Mouse (Mus musculus) olfactory bulb, adult 2 months (tissue): ENCODE results near the gene Zbtb39. TPM values are rescaled to one million over a fixed set of nuclear protein-coding genes. Genes with fewer than 3 reads are reported as not detected.

ENCODE experiments used
- H3K27ac ChIP-seq: fragments of 200-500 bp; 2 replicates; pipeline ENCODE4 v1.5.1; 2012; ENCODE audit warnings: low read depth, low read length; ENCODE audit not compliant: insufficient read depth
- H3K4me1 ChIP-seq: fragments of 200-500 bp; 2 replicates; pipeline ENCODE4 v1.6.1; 2012; ENCODE audit warnings: low read length; ENCODE audit not compliant: control insufficient read depth, insufficient read depth
- H3K4me3 ChIP-seq: fragments of 200-500 bp; 2 replicates; pipeline ENCODE4 v1.5.1; 2012; ENCODE audit warnings: mild to moderate bottlenecking, low read depth, low read length, moderate library complexity; ENCODE audit not compliant: insufficient read depth
- CTCF ChIP-seq: fragments of 200-500 bp; IDR thresholded peaks from 2 replicates; pipeline ENCODE4 v1.5.1; 2012; ENCODE audit warnings: low read depth, mild to moderate bottlenecking, low read length, moderate library complexity; ENCODE audit not compliant: insufficient read depth
- POLR2A ChIP-seq: fragments of 200-500 bp; IDR thresholded peaks from 2 replicates; pipeline ENCODE4 v1.6.1; 2012; ENCODE audit warnings: mild to moderate bottlenecking, low read depth, low read length, moderate library complexity; ENCODE audit not compliant: insufficient read depth
- WGBS: fragments of 180-500 bp; shearing (Covaris S2); methylation state at CpG from one replicate; pipeline ENCODE4 v1.1.7; 2018; 5-methylcytosine and 5-hydroxymethylcytosine counted together
- polyA plus RNA-seq: library from polyadenylated mRNA; stranded (reverse); fragments of >200 nt; gene quantifications from 2 replicates; pipeline ENCODE4 v1.2.4, GENCODE M21; 2012; ENCODE audit warnings: low replicate concordance; ENCODE audit not compliant: missing spikeins, insufficient read depth, insufficient read length

The Zbtb39 gene
- polyA plus RNA-seq, 1 experiment, result not detected

DNA sequence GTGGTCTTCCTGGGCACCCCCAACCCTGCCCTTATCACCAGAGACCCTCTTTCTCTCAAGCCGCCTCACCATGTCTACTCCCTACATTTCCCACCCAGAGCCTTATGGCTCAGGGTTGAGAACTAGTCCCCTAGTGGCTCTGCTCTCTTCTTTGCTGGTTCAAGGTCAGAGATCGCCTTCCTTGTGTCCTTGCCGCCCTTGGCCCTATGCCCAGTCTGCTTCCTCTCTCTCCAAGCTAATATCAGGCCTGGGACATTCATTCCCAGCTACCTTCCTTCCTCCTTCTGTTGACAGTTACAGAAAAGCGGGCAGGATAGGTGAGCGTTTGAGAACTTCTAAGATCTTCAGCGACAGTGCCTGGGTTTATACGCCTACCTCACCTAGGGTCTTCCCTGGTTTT lies 31.6 kb upstream of the Zbtb39 start:
- TF ChIP-seq POLR2A (no peak), CTCF (no peak)
- Histone ChIP-seq H3K4me1 (no peaks in the 10 kb centered on the region), H3K4me3 (no peak overlapping the region), H3K27ac (no peak overlapping the region)
- WGBS, result 88% methylated on average over 7 of the region's 7 CpGs

DNA sequence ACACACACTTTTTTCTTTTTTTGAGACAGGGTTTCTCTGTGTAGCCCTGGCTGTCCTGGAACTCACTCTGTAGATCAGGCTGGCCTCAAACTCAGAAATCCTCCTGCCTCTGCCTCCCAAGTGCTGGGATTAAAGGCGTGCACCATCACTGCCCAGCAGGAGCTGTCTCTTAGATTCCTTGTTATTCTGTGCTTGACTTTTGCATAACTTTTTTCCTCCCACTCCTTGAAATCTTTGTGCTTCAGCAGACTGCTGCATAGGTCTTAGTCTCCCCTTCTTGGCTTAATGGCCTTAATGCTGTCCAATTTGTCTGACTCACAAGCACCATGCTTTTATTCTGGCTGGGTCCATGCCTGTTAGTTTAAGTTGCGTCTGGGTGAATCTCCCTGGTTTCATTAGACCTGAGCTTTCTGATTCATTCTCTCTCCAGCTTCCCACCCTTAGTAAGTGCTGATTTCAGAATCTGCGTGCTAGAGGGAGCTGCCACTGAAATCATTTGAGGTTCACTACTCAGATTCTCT lies 30.4 kb upstream of the Zbtb39 start:
- no peaks in the 10 kb centered on the region for H3K4me1 ChIP-seq
- H3K4me3 ChIP-seq, result no peak overlapping the region
- TF ChIP-seq CTCF (no peak), POLR2A (no peak)
- no peak overlapping the region for H3K27ac ChIP-seq
- WGBS, result 78% methylated on average over 3 of the region's 3 CpGs

DNA sequence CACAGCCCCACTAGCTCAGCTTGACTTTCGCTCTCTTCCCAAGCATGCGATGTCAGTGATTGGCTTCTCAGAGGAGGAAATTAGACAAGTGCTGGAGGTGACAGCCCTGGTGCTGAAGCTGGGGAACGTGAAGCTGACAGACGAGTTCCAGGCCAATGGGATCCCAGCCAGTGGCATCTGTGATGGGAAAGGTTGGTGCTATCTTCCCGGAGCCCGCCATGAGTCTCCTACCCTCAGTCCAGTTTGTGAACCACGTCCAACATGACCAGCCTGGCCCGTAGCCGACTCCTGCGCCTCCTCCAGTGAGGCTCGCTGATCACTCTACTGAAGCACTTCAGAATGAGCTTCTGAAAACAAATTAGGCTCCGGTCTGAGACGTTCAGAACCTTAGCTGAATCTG lies 29.0 kb upstream of the Zbtb39 start:
- no peaks in the 10 kb centered on the region for H3K4me1 ChIP-seq
- H3K27ac ChIP-seq, result no peak overlapping the region
- TF ChIP-seq CTCF (no peak), POLR2A (no peak)
- H3K4me3 ChIP-seq, result no peak overlapping the region
- WGBS, result 91% methylated on average over 13 of the region's 13 CpGs

DNA sequence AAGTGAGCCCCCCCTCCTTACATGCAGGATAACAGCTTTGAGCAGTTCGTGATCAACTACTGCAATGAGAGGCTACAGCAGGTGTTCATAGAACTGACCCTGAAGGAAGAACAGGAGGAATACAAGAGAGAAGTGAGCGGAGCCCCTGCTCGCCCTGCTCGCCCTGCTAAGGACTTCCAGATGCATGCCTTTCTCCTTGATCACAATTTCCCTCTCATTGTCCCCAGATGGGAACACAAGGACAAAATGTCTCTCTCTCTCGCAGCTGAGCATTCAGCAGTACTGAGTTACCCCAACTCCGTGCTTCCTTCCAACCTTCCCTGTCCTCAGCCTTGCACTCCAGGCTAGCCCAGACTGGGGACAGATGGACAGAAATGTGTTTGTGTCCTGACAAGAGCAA lies 26.6 kb upstream of the Zbtb39 start:
- H3K4me1 ChIP-seq, result no peaks in the 10 kb centered on the region
- no peak overlapping the region for H3K4me3 ChIP-seq
- TF ChIP-seq POLR2A, result no peak
- no peak for TF ChIP-seq CTCF
- 86% methylated on average over 6 of the region's 6 CpGs for WGBS
- no peak overlapping the region for H3K27ac ChIP-seq

DNA sequence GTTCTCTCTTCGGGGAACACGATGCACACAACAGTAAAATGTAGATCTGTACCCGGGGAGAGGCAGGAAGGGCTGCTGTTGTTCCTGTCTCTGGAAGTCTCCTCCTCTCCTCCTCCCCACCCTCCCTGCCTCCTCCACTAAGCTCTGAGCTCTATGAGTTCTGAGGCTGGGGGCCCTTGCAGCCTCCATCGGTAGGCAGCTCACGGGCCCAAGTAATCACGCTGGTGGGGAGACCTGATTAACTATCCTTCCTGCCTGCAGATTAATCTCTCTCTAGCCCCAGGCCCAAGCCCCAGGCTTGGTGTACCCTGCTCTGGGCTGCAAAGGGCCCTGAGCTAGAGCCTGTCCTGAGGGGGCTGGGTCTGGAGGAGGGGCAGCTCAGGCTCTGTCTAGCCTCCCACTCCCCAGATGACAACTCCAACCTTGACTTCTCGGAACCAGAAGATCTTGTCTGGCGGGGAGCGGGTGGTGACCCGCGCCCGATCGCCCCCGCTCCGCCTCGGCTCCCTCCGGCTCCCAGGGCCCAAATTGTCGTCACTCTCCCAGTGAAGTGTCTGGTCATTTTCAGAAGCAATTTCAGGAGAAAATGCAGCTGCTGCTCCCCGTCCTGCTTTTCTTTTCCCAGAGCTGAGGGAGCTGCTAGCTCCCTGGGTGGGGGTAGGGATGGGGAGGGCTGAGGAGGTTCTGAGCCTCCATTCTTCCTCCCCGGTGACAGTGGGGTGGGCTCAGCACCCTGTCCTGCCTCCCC lies 17.5 kb upstream of the Zbtb39 start:
- TF ChIP-seq POLR2A, result no peak
- no peak for TF ChIP-seq CTCF
- peak overlapping the region; percentile 8; the same call in 1 of the 2 replicates for H3K4me3 ChIP-seq
- 30% methylated on average over 20 of the region's 20 CpGs for WGBS
- H3K27ac ChIP-seq, result 0 out of 2 replicates have a peak overlapping the region, but pooled peaks have one; percentile 54
- H3K4me1 ChIP-seq, result peaks cover 28% of the 10 kb centered on the region

DNA sequence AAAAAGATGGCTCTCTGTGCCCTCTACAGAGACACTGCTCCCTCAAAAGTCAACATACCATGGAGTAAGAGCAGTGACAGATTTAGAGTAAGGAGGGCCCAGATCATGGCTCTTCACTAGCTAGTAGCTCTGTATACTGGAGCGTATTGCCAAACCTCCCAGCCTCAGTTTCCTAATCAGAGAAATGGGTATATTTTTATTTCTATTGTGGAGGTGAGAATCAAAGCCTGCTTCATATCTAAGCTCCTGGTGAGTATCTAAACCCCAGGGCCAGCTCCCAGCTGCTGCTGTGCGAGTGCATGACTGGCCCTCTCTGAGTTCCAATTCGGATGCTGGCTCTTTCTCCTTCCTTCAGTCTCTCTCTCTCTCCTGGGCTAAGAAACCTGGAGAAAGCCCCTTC lies 15.2 kb upstream of the Zbtb39 start, which contains the start of gene Tac2:
Gene Tac2, plus strand, starts transcription at position 301 of the 400 bp plus-strand sequence.
- 89% methylated on average over 3 of the region's 3 CpGs for WGBS
- Histone ChIP-seq H3K4me1 (peaks cover 36% of the 10 kb centered on the region), H3K27ac (no peak within 1 kb of the TSS), H3K4me3 (no peak within 1 kb of the TSS)
- no peak for TF ChIP-seq CTCF
- no peak for TF ChIP-seq POLR2A

DNA sequence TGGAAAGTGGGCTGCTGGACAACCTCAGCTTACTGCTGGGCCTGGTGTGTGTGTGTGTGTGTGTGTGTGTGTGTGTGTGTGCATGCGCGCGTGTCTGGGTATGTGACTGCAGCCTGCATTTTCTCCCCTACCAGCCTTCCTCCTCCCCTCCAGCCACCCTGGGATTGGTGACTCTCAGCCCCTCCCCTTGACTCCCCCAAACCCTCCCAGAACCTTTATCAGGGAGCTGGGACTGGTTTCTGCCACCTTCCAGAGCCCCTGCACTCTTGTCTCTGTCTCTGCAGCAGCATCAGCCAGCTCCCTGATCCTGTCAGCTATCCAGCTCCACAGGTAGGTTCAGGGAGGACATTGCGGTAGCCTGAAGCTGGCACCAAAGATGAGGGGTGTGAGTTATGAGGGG lies 14.2 kb upstream of the Zbtb39 start:
- H3K4me3 ChIP-seq, result no peak overlapping the region
- peaks cover 34% of the 10 kb centered on the region for H3K4me1 ChIP-seq
- no peak overlapping the region for H3K27ac ChIP-seq
- TF ChIP-seq CTCF, result no peak
- TF ChIP-seq POLR2A, result no peak
- 97% methylated on average over 4 of the region's 4 CpGs for WGBS

DNA sequence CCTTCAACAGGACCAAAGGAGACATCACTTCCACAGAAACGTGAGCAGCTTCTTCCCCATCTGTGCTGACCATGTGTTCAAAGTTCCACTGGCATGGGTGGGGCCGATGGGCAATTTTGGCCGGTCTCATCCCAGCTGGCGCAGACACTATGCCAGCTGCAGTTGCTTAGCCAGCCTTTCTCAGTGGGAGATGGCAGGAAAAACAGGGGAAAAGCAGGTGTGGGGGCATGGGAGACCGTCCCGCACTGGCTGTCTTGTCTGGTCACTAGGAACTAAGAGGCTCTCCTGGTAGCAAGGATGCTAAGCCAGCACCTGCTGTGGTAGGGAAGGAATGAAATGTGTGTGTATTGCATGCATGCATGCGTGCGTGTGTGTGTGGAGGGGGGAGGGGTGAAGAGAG lies 10.9 kb upstream of the Zbtb39 start:
- Histone ChIP-seq H3K4me3 (no peak overlapping the region), H3K4me1 (peaks cover 18% of the 10 kb centered on the region), H3K27ac (no peak overlapping the region)
- TF ChIP-seq CTCF (no peak), POLR2A (no peak)
- 49% methylated on average over 8 of the region's 8 CpGs for WGBS

DNA sequence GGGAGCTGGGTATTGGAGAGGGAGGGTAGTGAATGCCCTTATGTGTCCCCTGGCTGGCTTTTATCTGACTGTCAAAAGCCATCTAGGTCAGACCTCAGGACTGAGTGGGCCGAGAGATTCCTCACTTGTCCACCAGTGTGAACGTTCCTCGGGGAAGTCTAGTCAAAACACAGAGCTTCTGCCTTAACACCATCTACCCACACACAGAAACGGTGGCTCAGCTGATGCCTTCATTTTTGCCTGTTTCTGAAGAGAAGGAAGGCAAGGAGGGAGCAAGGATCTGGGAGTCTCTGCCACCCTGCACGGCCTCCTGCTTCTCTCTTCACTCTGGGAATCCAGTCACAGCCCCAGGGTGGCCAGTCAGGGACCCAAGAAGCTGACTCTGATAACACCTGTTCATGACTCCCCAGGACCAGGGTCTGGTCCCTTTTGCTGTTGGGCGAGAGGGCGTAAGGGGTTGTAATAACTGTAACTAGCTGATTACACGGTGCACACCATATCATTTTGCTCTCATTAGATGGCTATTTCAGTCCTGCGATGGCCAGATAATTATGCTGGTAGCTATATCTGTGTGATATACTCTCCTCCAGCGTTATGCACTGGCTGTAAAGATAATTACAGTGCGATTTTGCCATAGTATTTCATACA lies 8.9 kb upstream of the Zbtb39 start:
- TF ChIP-seq CTCF (no peak), POLR2A (no peak)
- no peak overlapping the region for H3K4me3 ChIP-seq
- no peak overlapping the region for H3K27ac ChIP-seq
- H3K4me1 ChIP-seq, result peaks cover 18% of the 10 kb centered on the region
- WGBS, result 25% methylated on average over 11 of the region's 11 CpGs
